Mouse (Mus musculus): ENCODE data around the gene Igf2bp3.

The Igf2bp3 gene

GRCm38 (mm10) chr6:49073304-49074116, 141.2 kb downstream of the Igf2bp3 start, which contains the start of gene Malsu1:
TSS of gene Malsu1 (plus strand) at chr6:49073795.
- DNase-seq (ENCODE audit: low spot score in 2 of 2) = peak; percentile 83 to 91

- no peak for DNase-seq (ENCODE audit: low spot score in 2 of 2)
Observed at GRCm38 (mm10) chr6:49068361-49068760, 146.4 kb downstream of the Igf2bp3 start.

DNA sequence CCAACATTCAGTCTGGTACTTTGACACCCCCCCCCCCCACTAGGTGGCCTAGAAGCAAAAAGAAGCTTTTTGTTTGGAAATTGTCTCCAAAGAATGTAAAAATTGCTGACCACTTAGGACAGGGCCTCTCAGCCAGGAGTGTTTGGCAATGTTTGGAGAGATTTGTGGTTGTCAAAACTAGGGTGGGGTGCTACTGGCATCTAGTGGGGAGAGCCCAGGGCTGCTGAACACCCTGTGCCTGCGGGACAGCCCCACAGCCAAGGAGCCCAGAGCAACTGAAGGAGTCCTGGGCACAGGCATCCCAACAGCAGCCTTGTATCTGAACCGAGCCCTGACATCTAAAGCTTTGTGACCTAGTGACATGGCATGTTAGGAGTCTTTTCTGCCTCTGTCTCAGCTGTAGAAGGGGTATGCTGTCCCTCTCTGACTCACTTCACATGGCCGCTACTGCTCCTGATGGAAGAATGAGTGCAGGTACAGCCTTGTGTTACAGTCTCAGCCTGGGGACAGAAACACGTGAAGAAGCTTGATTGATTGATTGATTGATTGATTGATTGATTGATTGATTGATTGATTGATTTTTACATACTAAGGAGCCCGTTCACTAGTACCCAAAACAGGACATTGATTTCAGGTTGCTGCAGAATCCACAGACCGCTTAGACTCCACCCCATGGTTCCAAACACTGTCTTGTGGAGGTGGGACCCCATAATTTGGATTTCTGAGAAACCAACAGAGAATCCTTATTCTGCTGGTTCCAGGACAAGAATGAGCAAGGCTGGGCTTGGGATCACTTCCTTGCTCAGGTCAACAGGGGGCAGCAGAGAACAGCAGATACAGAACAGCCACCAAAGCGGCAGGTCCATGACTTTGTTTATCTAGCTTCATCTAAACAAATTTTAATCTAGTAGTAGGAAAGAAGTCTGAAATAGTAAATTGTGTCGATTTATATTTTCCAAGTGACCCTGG, 157.4 kb downstream of the Igf2bp3 start:
- peak; percentile 55 to 70 for DNase-seq (ENCODE audit: low spot score in 2 of 2)

- DNase-seq (ENCODE audit: low spot score in 2 of 2) = no peak
Observed at GRCm38 (mm10) chr6:49056009-49056408, 158.7 kb downstream of the Igf2bp3 start.

DNA sequence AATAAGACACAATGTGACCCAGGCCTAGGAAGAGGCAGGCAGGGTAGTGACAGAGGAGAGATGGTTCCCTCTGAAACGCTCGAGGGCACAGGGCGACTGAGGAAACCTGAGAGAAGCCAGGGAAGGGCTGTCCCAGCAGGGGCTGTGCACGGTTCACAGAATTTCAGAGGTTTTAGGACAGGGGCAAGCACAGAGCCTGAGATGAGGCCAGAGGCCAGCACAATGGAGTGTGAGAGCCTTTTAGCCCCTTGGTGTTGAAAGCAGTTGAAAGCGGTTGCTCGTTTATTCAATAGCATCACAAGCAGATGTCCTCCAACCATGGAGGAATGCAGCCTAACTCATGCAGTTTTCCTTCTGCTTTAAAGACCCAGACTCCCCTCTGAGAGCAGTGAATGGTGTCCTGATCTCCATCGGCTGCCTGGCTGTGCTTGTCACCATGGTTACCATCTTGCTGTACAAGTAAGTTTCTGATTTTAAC, 159.5 kb downstream of the Igf2bp3 start:
- no peak for DNase-seq (ENCODE audit: low spot score in 2 of 2)

DNA sequence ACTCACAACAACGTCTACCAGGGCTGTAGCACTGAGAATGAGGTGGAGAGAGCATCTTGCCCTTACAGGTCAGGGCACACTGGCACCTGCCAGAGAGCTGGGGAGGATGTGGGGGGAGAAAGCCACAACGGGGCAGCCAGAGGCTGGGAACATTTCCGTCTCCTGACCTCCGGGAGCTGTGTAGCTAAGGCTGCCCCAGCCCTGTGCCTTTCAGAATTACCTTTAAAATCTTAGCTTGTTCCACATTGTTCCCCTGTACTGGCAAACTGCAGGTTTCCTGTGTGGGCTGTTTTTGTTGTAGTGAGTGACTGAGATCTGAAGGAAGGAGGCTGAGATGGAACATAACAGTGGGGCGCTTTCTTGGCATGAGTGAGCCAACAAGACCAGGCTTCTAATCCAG, 162.6 kb downstream of the Igf2bp3 start:
- no peak for DNase-seq (ENCODE audit: low spot score in 2 of 2)

DNA sequence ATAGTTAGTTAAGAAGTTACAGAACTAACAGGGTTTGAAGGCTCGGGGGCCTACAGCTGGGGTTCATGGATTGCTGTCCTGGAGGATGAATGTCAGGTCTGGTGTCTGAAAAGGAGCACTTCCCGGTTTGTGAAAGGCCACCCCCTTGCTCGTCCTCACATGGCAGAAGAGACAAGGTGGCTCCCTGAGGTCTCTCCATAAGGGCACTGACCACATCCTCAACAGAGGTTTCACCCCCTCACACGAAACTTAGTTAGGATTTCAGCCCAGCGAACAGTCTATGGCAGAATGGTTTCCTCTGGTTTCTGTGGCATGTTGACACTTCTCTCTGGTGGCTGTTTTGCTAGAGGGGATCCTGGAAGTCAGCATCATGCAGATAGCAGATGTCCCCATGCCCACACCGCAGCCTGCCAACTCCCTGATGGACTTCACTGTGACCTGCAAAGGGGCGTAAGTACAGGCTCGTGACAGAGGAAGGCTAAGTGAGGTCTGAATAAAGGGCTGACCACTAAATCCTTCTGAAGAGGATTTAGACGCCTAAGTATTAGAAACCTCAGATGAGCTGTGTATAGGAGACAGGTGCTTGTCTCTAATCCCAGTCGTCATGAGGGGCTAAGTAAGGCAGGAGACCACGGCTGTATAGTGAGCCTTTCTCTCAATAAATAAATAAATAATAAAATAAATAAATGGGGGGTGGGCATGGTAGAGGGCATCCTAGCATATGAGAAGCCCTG, 163.9 kb downstream of the Igf2bp3 start:
- no peak for DNase-seq (ENCODE audit: low spot score in 2 of 2)

DNA sequence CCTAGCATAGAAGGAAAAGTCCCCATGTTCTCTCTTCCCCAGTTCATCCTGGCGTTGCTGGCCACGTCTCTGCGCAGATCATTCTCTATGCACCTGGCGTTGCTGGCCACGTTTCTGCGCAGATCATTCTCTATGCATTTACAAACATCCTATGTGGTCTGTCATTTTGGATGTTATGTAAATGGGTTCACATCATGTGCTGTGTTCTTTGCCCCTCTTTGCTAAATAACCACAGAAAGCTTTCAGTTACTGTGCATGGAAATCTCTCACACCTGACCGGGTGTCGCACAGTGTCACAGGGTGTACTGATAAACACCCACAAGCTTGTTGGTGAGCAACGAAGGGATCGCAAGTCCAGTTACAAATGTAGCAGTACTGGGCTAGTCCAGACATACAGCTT, 166.4 kb downstream of the Igf2bp3 start:
- DNase-seq (ENCODE audit: low spot score in 2 of 2) = no peak

GRCm38 (mm10) chr6:49047848-49048247, 166.9 kb downstream of the Igf2bp3 start:
- DNase-seq (ENCODE audit: low spot score in 2 of 2) = no peak

DNA sequence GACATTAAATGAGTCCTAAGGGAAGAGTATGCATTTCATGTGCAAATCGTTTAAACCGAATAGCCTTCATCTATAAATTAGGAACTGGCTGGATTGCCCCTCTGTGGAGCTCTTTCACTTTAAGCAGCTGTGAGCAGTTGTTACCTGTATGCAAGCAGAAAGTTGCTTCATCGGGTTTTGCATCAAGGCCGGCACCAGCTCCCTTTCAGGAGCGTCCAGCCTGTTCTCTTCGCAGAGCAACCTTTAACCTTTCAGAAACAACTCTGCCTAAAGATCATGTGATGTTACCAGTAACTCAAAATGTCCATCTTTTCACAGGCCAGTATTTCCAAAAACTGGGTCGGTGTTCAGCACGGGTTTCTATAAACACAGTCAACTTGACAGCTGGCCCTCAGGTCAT, 167.8 kb downstream of the Igf2bp3 start:
- no peak for DNase-seq (ENCODE audit: low spot score in 2 of 2)

- no peak for DNase-seq (ENCODE audit: low spot score in 2 of 2)
Observed at GRCm38 (mm10) chr6:49046502-49046901, 168.3 kb downstream of the Igf2bp3 start.

DNA sequence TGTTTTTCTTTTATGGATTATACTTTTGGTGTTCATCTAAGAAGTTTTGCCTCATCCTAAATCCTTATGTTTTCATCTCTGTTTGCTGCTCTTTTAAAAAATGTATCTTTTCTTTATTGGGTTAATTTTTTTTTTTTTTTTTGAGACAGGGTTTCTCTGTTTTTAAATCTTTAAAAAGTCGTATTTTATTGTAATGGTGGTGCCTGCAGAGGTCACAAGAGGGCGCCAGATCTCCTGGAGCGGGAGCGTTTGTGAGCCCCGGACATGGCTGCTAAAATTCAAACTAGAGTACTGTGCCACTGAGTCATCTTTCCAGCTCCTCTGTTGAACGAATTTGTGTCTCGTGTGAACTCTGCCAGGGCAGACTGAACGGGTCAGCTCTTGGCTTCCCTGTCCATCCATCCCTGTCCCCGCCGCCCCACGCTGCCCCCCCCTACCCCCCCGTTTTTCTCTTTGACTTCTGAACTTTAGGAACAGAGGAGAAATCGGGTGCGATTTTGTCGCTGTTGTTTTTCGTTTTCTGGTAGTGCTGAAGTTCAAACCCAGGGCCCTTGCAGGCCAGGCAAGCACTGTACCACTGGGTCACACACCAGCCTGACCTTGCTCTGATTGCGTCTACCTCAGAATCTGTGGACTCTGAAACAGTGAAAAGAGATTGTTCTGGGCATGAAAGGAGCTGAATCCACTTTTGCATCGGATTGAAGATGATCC, 175.1 kb downstream of the Igf2bp3 start:
- peak; percentile 31 to 67 for DNase-seq (ENCODE audit: low spot score in 2 of 2)

DNA sequence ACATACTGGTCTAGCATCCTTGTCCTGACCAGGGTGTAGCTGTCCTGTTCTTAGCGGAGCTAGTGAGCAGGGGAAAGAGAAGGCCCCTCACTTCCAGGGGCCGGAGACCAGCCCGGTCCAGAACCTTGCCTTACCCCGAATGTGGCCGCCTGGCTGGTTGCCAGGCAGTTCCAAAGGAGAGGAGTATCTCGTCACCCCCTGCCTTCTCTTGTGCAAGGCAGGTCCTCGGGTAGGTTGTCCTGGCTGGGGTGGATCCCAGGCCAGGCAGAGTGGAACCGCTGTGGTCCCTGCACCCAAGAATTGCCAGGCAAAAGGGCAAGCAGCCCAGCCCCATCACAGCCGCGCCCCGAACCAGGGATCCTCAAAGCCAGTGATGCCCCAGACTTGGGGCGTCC, 177.5 kb downstream of the Igf2bp3 start:
- DNase-seq (ENCODE audit: low spot score in 2 of 2) = no peak

GRCm38 (mm10) chr6:49036275-49037267, 178.2 kb downstream of the Igf2bp3 start, which contains the start of gene Gpnmb:
TSS of gene Gpnmb (plus strand) at chr6:49036546.
- DNase-seq (ENCODE audit: low spot score in 2 of 2) = no peak

All from cerebellum, postnatal 4 days (tissue).